Mouse (Mus musculus) hindbrain, embryonic 14.5 days (tissue): ENCODE measurements around the gene Prss27. TPM values are rescaled to one million over a fixed set of nuclear protein-coding genes. Genes with fewer than 3 reads are reported as not detected.

Source experiments
- ATAC-seq: fragments of 200-750 bp; cut with Nextera tagmentation; 2 replicates; pipeline ENCODE4 v1.8.0; 2017; ENCODE audit warnings: moderate number of reproducible peaks, mild to moderate bottlenecking, moderate TSS enrichment, moderate library complexity; ENCODE audit not compliant: low FRiP score
- DNase-seq: peaks from one replicate; pipeline ENCODE4 v3.0.0-alpha.2; 2015; ENCODE audit warnings: low spot score
- H3K27ac ChIP-seq: fragments of 300-500 bp; sonication (generic); 2 replicates; pipeline ENCODE4 v1.5.1; 2014; ENCODE audit warnings: mild to moderate bottlenecking, moderate library complexity
- H3K27me3 ChIP-seq: fragments of 300-500 bp; sonication (generic); 2 replicates; pipeline ENCODE4 v1.6.1; 2014; ENCODE audit warnings: mild to moderate bottlenecking, low read length, mixed read lengths; ENCODE audit not compliant: control insufficient read depth, insufficient read depth
- H3K36me3 ChIP-seq: fragments of 300-500 bp; sonication (generic); replicated peaks from 2 replicates; pipeline ENCODE4 v1.6.1; 2014; ENCODE audit not compliant: control insufficient read depth, insufficient read depth
- H3K4me1 ChIP-seq: fragments of 300-500 bp; sonication (generic); replicated peaks from 2 replicates; pipeline ENCODE4 v1.6.1; 2014; ENCODE audit warnings: antibody characterized with exemption, low read length, mixed read lengths; ENCODE audit not compliant: control insufficient read depth, insufficient read depth
- H3K4me2 ChIP-seq: fragments of 300-500 bp; sonication (generic); replicated peaks from 2 replicates; pipeline ENCODE4 v1.6.1; 2014; ENCODE audit warnings: mild to moderate bottlenecking, moderate library complexity
- H3K4me3 ChIP-seq: fragments of 300-500 bp; sonication (generic); replicated peaks from 2 replicates; pipeline ENCODE4 v1.5.1; 2014; ENCODE audit warnings: mild to moderate bottlenecking, low read length
- H3K9ac ChIP-seq: fragments of 300-500 bp; sonication (generic); 2 replicates; pipeline ENCODE4 v1.6.1; 2014
- H3K9me3 ChIP-seq: fragments of 300-500 bp; sonication (generic); 2 replicates; pipeline ENCODE4 v1.6.1; 2016; ENCODE audit warnings: low read length; ENCODE audit not compliant: control insufficient read depth
- WGBS: fragments of 180-500 bp; shearing (Covaris S2); extraction: QIAGEN DNeasy Blood & Tissue Kit; methylation state at CpG from one replicate; pipeline ENCODE4 v1.1.7; 2014; 5-methylcytosine and 5-hydroxymethylcytosine counted together
- polyA plus RNA-seq: library from polyadenylated mRNA; unstranded; fragments of >200 nt; fragmentation: Nextera tagmentation; extraction: Ambion mirVana; gene quantifications from 2 replicates; pipeline ENCODE4 v1.2.1, GENCODE M21; 2014

The Prss27 gene
- polyA plus RNA-seq, 1 experiment from 2014 or later = 0.16 TPM

GRCm38 (mm10) chr17:24004071-24004665 lies 33.8 kb upstream of the Prss27 start:
- Histone ChIP-seq H3K4me3 (no peak overlapping the region), H3K9ac (no peak overlapping the region), H3K27me3 (no peaks in the 10 kb centered on the region), H3K9me3 (no peaks in the 10 kb centered on the region), H3K4me2 (no peak overlapping the region), H3K36me3 (no peaks in the 10 kb centered on the region), H3K27ac (no peak overlapping the region), H3K4me1 (no peaks in the 10 kb centered on the region)
- ATAC-seq (no peak), DNase-seq (no peak)
- 92% methylated on average over 14 of the region's 14 CpGs for WGBS

- DNase-seq (no peak), ATAC-seq (no peak)
- 93% methylated on average over 3 of the region's 3 CpGs for WGBS
- H3K4me2 ChIP-seq = no peak overlapping the region
- no peaks in the 10 kb centered on the region for H3K27me3 ChIP-seq
- no peaks in the 10 kb centered on the region for H3K36me3 ChIP-seq
- H3K4me3 ChIP-seq = no peak overlapping the region
- no peaks in the 10 kb centered on the region for H3K9me3 ChIP-seq
- H3K9ac ChIP-seq = no peak overlapping the region
- no peak overlapping the region for H3K27ac ChIP-seq
- H3K4me1 ChIP-seq = no peaks in the 10 kb centered on the region
Observed at GRCm38 (mm10) chr17:24005049-24005448, 32.9 kb upstream of the Prss27 start.

- Histone ChIP-seq H3K4me1 (no peaks in the 10 kb centered on the region), H3K4me2 (no peak overlapping the region), H3K27me3 (no peaks in the 10 kb centered on the region), H3K9ac (no peak overlapping the region), H3K36me3 (no peaks in the 10 kb centered on the region), H3K27ac (no peak overlapping the region), H3K9me3 (no peaks in the 10 kb centered on the region), H3K4me3 (no peak overlapping the region)
- DNase-seq (no peak), ATAC-seq (no peak)
- WGBS = 61% methylated on average over 2 of the region's 2 CpGs
Observed at GRCm38 (mm10) chr17:24006930-24007329, 31.0 kb upstream of the Prss27 start.

GRCm38 (mm10) chr17:24007391-24007790 lies 30.6 kb upstream of the Prss27 start:
- H3K4me1 ChIP-seq = no peaks in the 10 kb centered on the region
- H3K4me3 ChIP-seq = no peak overlapping the region
- H3K9me3 ChIP-seq = no peaks in the 10 kb centered on the region
- 73% methylated on average over 1 of the region's 1 CpGs for WGBS
- H3K36me3 ChIP-seq = no peaks in the 10 kb centered on the region
- no peak overlapping the region for H3K27ac ChIP-seq
- DNase-seq (no peak), ATAC-seq (no peak)
- no peaks in the 10 kb centered on the region for H3K27me3 ChIP-seq
- H3K4me2 ChIP-seq = no peak overlapping the region
- no peak overlapping the region for H3K9ac ChIP-seq

GRCm38 (mm10) chr17:24008105-24008504 lies 29.8 kb upstream of the Prss27 start:
- ATAC-seq = no peak
- 81% methylated on average over 4 of the region's 4 CpGs for WGBS
- H3K4me1 ChIP-seq = no peaks in the 10 kb centered on the region

GRCm38 (mm10) chr17:24009617-24010016 lies 28.3 kb upstream of the Prss27 start:
- no peak overlapping the region for H3K4me3 ChIP-seq
- no peaks in the 10 kb centered on the region for H3K9me3 ChIP-seq
- no peak overlapping the region for H3K9ac ChIP-seq
- no peaks in the 10 kb centered on the region for H3K4me1 ChIP-seq
- no peak overlapping the region for H3K4me2 ChIP-seq
- 55% methylated on average over 5 of the region's 5 CpGs for WGBS
- no peak for ATAC-seq
- H3K27me3 ChIP-seq = no peaks in the 10 kb centered on the region
- H3K36me3 ChIP-seq = no peaks in the 10 kb centered on the region
- H3K27ac ChIP-seq = no peak overlapping the region
- DNase-seq = no peak

More at GRCm38 (mm10) chr17:24008105-24008504, 29.8 kb upstream of the Prss27 start:
- Histone ChIP-seq H3K36me3 (no peaks in the 10 kb centered on the region), H3K4me3 (no peak overlapping the region), H3K9ac (no peak overlapping the region), H3K27ac (no peak overlapping the region), H3K4me2 (no peak overlapping the region), H3K9me3 (no peaks in the 10 kb centered on the region), H3K27me3 (no peaks in the 10 kb centered on the region)
- DNase-seq = no peak

GRCm38 (mm10) chr17:24012921-24013320 lies 25.0 kb upstream of the Prss27 start:
- 77% methylated on average over 2 of the region's 2 CpGs for WGBS
- DNase-seq (no peak), ATAC-seq (no peak)
- Histone ChIP-seq H3K9ac (no peak overlapping the region), H3K4me1 (no peaks in the 10 kb centered on the region), H3K27ac (no peak overlapping the region), H3K27me3 (no peaks in the 10 kb centered on the region), H3K9me3 (no peaks in the 10 kb centered on the region), H3K4me2 (no peak overlapping the region), H3K4me3 (no peak overlapping the region), H3K36me3 (no peaks in the 10 kb centered on the region)

- H3K9me3 ChIP-seq = no peaks in the 10 kb centered on the region
- no peak overlapping the region for H3K4me3 ChIP-seq
- DNase-seq (no peak), ATAC-seq (no peak)
- H3K27ac ChIP-seq = no peak overlapping the region
- 87% methylated on average over 5 of the region's 5 CpGs for WGBS
- no peaks in the 10 kb centered on the region for H3K36me3 ChIP-seq
- H3K9ac ChIP-seq = no peak overlapping the region
- H3K4me2 ChIP-seq = no peak overlapping the region
- H3K27me3 ChIP-seq = no peaks in the 10 kb centered on the region
- no peaks in the 10 kb centered on the region for H3K4me1 ChIP-seq
Observed at GRCm38 (mm10) chr17:24014433-24014965, 23.4 kb upstream of the Prss27 start.

GRCm38 (mm10) chr17:24015727-24016126 lies 22.2 kb upstream of the Prss27 start:
- no peak for ATAC-seq
- H3K9ac ChIP-seq = no peak overlapping the region
- no peak for DNase-seq
- H3K27me3 ChIP-seq = no peaks in the 10 kb centered on the region
- no peaks in the 10 kb centered on the region for H3K9me3 ChIP-seq
- H3K4me3 ChIP-seq = no peak overlapping the region
- no peaks in the 10 kb centered on the region for H3K36me3 ChIP-seq
- 27% methylated on average over 14 of the region's 14 CpGs for WGBS
- H3K4me1 ChIP-seq = no peaks in the 10 kb centered on the region
- H3K27ac ChIP-seq = no peak overlapping the region
- H3K4me2 ChIP-seq = no peak overlapping the region

- DNase-seq (no peak), ATAC-seq (no peak)
- Histone ChIP-seq H3K27me3 (no peaks in the 10 kb centered on the region), H3K4me2 (no peak overlapping the region), H3K9me3 (no peaks in the 10 kb centered on the region), H3K9ac (no peak overlapping the region), H3K4me3 (no peak overlapping the region), H3K27ac (no peak overlapping the region), H3K4me1 (0 out of 2 replicates have a peak, but pooled peaks cover 3% of the 10 kb centered on the region), H3K36me3 (no peaks in the 10 kb centered on the region)
- WGBS = 87% methylated on average over 6 of the region's 6 CpGs
Observed at GRCm38 (mm10) chr17:24020696-24021095, 17.2 kb upstream of the Prss27 start.
